Mouse (Mus musculus) naive thymus-derived CD4-positive, alpha-beta T cell, adult 2 months (primary cell): Measurements from ENCODE around the gene Gm11032.
"Not testable (repeated sequence)": the region's sequence is repeated elsewhere in the genome, so short reads cannot be mapped to it uniquely, and the experiment has no call there.

Experiments
- DNase-seq: peaks from one replicate; pipeline ENCODE4 v3.0.0-alpha.2; 2011; ENCODE audit warnings: low read depth

Gene Gm11032

DNA sequence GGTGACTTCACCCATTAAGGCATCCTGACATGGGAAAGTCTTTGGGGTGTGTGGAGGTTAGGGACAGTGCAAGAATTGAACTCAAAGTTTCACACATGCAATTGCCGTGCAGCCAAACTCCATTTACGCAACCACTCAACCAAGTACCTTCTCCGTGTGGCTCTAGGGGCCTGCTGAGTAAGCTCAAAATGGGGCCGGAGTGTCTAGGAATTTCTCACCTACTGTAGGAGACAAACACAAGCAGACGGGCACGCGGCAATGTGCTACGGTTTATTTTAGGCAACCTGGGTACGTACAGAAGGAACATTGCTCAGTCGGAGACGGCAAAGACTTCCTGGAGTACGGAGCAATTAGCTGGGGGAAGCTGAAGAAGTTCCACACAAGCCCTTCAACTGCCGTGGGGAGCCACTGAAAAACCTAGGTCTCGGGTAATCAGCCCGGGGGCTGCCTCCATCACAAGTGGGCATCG, at the start of gene Gm11032:
Gm11032 (plus strand) TSS at position 51 of the 469 bp plus-strand sequence.
- no peak for DNase-seq

DNA sequence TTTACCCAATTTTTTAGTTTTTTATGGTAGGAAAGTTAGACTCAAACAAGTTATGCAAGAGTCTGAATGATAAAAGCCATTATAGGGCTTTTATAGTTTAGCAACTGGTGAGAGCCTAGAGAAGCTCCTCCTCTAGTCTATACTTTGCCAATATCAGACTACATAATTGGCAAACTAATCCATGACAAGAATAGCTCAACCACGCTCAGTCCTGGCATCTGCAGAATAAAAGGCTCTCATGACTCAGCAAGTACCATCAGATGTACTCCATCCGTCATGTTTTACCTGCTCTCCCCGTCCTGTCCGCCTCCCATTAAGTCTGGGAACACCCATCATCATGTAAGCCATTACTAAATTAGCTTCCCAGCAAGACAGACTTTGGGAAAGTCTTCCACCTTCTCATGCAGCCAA, 48.4 kb upstream of the Gm11032 start:
- no peak for DNase-seq

DNA sequence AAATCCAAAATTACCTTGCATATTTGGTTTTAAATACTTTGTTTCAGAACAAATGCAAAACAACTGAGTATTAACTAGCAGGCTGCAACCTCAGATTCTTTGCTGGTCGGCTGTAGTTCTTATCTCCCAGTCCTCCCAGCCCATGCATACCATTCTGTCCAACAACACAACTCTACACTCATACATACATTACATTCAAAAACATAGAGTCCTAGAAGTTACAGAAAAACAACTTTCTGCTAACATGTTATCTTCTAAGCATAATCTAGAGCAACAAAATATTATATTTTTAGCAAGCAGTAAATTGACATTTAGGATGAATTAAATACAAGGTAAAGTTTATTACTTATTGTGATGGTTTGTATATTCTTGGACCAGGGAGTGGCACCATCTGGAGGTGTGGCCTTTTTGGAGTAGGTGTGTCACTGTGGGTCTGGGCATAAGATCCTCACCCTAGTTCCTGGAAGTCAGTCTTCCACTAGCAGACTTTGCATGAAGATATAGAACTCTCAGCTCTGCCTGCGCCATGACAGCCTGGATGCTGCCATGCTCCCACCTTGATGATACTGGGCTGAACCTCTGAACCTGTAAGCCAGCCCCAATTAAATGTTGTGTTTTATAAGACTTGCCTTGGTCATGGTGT, 43.7 kb upstream of the Gm11032 start:
- DNase-seq: not testable (repeated sequence)

DNA sequence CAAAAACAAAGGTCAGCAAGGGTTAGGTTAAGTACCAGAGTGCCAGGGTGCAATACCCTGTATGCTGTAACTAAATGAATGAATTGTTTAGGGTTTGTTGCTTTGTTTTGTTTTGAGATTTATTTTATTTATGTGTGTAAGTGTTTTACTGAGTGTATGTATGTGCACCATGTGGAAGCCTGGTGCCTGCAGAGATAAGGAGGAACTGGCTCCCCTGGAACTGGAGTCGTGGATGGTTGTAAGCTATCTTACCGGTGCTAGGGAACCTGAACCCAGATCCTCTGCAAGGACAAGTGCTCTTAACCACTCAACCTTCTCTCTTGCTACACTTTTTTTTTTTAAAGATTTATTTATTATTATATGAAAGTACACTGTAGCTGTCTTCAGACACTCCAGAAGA, 42.8 kb upstream of the Gm11032 start:
- DNase-seq: no peak

DNA sequence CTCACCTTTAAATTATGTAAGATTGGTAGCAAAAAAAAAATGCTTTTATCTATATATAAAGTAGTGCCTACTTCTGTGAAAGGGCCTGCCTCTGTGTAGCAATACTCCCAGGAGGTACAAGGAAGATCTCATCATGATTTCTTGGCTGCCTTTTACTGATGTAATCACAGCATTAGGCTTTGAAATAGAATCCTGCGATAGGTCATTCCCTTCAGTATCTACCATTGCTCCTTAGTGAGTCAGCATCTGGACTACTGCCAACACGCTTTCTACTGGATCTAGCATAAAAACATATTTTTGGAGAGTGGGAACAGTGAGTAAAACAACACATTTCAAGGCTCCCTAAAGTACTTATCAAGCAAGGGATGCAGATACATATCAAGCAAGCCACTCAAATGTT, 41.2 kb upstream of the Gm11032 start:
- no peak for DNase-seq

DNA sequence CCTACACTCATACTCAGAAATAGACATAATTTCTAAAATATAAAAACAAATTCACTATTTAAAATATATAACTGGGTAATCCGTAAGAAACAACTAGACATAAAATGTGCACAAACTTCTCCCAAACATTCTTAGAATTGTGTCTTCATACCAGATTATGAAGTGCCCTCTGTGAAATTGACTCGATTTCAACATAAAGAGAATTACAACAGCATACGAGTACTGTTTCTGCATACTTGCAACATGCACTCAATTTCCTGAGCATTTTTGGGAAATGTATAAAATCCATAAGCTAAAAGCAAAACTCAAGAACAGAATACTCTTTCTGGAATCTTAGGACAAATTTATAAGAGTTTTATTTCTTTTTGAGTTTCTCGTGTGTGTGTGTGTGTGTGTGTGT, 28.1 kb upstream of the Gm11032 start:
- DNase-seq: no peak

DNA sequence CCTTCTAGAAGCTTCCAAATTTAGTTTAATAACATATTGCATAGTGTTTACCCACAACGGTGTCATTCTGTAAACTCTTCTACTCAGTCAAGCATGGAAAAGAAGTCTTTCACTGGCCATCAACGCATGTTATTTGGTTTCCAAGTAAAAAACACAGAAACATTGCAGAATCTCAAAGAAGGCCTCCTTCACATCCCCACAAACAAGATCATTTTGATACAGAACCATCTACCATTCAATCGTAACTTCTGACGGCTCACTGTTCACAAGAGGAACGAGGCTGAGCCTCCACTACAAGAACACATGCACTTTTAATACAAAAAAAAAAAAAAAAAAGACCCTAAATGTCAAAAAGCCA, 26.4 kb upstream of the Gm11032 start:
- DNase-seq: peak; percentile 40

DNA sequence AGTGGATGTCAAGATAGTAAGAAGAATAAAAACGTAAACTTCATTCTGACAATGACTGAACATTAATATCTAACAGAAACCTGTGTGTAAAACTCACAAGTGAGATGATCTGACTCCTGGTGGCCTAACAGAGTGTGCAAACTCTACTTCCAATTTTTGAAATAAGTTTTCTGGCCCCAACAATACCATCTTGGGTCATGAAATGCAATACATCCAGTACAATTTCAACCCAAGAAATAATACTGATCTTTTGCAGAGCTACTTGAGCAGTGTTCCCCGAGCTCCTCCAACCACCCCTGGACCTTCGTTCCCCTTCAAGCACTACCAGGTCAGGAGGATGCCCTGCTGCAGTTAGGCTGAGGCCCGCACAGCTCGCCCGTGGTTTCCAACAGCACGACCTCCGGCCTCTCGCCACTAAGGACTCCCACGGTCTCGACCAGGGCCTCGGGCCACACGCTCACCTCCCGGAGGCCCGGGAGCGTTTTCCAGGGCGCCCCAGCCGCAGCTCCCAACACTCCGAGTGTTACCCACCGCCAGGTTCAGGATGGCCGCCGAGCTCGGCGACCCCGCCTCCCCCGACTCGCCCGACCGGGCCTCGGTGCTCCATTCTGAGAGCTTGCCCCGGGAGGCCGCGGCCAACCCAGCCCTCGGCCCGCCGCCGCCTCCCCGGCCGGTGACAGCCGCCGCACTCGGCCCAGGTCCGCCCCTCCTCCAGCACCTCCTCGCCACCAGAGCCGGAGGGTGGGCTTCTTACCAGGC, 25.8 kb upstream of the Gm11032 start:
- peak; percentile 66 for DNase-seq

DNA sequence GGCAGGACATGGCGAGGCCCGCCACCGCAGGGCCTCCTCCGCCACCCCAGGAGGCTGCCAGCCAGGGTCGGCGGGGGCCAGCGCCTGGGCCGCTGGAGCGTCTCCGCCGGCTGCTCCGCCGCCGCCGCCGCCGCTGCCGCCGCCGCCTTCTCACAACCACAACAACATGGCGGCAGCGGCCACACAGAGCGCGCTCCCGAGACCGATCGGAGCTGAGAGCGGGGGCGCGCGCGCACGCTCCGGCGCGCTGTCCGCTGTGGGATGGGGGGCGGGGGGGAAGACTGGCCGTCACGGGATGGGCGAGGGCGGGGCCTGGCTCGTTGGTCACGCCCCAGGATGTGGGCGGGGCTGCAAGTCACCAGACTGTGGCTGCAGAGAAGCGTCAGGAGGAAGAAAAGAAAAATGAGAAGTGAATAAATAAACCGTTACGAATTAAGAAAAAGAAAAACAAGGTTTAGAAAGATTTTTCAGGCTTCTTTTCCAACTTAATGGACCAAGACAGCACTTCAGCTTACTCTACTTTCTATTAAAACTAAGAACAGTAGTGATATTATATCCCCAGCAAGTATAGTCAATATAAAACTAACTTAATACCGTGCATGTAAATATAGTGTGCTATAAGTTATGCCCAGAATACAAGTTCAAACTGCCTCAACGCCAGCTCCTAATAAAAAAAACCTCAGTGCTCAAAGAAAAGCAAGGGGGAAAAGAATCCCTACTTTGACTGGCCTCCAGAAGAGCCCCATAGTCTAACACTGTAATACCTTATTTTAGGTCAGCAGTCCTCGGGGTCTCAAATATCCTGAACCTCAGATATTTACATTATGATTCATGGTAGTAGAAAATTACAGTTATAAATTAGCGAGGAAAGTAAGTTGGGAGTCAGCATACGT, 25.0 kb upstream of the Gm11032 start, which contains the start of gene Mtmr3:
Mtmr3 (minus strand) TSS at position 256 of the 893 bp plus-strand sequence.
- DNase-seq: peak; percentile 98

DNA sequence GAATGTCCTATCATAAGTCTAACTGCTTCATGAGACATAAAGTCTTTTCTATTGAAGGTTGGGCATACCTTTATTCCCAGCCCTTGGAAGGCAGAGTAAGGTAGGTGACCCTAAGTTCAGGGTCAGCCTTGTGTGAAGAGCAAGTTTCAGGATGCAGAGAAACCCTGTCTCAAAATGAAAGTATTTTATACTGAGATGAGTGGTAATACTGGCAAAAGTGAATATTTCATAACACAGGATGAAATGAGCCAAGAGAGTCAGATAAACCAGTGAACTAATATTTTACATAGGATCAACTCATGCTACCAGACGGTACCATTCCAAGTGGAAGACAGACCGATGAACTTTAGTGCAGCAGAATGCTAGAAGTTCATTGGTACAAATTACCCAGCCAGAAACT, 21.5 kb upstream of the Gm11032 start:
- DNase-seq: no peak

DNA sequence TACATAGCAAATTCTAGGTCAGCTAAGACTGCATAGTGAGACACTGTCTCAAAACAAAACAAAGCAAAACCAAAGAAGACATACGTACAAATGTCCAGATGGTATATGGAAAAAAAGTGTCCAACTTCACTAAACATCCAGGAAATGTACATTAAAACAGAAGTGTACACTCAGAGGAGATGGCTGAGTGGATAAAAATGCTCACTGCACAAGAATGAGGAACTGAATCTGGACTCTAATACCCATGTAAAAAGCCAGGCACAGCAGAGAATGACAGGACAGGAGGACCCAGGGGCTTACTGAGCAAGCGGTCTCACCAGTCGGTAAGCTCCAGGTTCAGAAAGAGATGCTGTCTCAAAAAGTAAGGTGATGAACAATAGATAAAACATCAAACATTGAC, 20.0 kb upstream of the Gm11032 start:
- no peak for DNase-seq

DNA sequence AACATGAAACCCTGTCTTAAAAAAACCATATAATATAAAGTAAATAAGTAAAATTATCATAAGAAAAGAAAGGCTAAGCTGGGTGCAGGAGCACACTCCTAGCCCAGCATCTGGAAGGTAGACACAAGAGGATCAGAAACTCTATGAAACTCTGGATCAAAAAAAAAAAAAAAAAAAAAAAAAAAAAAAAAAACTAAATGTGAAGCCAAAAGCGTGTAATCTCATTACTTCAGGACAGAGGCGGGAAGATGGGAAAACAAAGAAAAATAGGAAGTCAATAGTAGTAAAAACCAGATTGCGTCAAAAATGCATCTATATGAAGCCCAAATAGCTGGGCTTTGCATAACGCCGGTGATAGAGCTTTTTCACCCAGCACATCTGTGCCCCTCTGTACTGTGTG, 18.0 kb upstream of the Gm11032 start:
- no peak for DNase-seq

DNA sequence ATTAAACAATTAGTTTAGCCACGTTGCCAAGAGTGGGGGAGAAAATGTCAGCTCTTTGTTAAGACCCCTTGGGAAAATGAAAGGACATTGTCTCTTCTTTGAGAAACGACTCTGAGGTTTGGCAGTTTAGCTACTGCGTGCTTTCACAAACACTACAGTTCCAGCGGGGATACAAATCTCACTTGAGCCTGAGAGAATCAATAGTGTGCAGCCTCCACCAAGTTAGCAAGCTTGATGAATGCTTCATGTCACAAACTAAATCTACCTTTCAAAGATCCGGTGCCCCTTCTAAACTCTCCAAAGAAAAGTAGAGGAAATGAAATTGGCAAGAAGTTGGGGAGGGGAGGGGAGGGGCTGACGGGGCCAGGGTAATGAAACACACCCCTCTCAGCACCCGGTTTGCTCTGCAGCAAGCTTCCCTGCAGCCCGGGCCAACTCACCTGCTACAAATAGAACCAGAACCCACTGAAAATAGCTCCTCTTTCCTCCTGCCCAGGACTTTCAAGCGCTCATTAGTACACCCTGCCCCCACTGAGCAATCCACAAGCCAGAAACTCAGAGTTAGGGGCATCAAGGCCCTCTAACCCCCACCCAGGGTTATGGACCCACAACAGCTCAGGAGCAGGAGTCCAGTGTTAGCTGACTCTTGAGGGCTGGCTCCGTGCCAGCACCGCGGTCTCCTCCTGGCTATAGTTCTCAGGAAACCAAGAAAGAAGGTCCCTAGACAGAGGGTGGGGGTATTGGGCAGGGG, 17.0 kb upstream of the Gm11032 start:
- DNase-seq: peak; percentile 37

DNA sequence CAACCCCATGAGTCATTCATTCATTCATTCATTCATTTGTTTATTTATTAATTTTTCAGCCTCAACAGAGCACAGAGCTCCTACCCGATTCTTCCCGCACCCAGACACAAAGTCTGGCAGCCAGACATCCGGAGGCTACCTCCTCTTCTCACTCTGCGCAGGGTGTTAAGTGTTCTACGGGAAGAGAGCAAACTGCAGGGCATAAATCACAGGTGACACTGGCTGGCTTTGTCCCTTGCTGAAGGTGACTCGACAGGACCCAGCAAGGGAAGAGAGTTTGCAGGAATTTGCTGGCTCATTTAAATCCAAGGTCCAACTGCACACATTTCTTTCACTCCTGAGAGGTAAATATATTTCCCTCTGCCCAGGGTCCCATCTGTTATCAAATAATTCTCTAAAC, 15.4 kb upstream of the Gm11032 start:
- DNase-seq: no peak

DNA sequence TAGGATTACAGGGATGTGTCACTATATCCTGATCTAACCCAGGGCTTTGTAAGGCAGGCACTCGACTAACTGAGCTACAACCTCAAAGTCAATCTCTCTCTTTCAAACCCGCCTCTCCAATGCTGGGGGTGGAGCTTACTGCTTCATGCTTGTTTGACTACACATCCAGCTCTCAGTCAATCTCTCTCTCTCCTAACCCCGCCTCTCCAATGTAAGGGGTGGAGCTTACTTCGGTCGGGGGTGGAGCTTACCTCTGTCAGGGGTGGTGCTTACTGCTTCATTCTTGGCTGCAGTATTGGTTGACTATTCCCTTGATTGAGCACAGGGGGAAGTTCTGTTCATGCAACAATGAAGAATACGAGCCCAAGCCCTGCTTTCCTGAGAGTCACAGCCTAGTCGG, 14.5 kb upstream of the Gm11032 start:
- no peak for DNase-seq

DNA sequence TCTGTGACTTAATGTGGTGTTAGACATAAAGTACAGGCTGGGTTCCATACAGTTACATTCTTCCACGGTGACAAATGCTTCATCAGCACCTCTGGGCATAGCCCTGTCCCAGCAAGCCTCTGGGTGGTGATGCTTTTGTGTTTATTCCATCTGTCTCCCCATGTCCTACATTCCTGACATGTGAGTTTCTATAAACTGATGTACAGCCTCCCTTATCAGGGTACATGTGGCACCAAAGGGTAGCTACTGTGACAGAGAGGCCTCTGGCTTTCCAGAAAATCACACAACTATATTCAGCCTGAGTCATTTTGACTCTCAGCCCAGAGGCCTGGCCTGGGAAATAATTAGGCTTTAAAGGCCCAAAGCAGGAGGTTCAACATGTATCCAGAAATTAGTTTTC, 13.3 kb upstream of the Gm11032 start:
- DNase-seq: no peak

DNA sequence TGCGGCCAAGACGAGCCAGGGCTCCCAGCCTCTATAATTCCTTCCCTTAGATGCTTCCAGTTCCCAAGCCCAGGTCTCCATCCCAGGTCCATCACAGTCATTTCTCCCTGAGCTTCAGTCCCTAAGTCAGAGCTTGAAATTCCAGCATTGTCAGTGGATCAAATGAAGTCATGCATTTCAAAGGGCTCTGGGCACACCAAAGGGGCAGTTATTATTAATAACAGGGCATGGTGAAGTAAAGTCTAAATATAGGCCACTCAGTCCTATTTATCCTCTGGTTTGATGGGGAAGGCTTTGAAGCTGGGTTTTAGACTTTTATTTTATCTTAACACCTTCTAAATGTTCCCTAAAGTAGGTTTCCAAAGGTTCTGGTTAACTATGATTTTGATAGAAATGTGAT, 8.0 kb upstream of the Gm11032 start:
- no peak for DNase-seq

DNA sequence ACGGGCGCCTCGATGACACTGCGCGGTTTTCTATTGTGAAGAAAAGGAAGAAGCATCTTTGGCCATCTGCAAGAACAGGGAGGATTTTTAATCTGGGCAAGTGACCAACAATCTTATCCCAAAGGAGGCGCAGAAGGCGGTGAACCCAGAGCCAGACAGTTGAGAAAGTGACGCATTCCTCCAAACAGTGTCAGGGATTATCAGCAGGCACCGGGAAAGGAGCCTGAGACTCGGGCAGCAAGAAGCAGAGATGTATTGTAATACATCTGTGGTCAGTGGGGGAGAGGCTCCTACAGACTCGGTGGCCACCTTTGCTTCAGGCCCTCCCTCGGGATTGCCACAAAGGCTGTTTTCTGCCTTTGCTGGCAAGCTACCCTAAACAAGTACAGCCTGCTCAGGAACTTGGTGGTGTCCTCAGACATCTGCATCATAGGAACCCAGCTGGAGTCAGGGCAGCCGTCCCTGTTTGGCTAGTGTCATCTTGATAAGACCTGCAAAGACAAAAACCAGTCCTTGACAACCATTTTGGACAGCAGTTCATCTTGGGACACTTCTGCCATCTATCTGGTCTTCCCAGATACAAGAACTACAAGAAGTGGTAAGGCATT, 738 bp downstream of the Gm11032 start:
- no peak for DNase-seq

DNA sequence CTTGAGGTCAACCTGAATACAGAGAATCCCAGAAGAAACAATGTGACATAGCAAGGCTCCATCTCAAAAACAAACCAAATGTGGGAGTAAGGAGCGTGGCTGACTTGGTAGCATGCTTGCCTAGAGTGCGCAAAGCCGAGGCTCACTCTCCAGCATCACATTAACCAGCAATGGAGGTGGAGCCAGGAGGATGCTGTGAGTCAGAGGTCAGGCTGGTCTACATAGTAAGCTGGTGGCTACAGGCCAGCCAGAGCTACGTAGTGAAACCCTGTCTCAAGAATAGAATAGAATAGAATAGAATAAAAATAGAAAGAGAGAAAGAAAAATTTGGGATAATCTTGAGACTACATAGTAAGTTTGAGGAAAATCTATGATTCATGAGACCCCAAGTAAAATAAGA, 2.0 kb downstream of the Gm11032 start:
- no peak for DNase-seq

DNA sequence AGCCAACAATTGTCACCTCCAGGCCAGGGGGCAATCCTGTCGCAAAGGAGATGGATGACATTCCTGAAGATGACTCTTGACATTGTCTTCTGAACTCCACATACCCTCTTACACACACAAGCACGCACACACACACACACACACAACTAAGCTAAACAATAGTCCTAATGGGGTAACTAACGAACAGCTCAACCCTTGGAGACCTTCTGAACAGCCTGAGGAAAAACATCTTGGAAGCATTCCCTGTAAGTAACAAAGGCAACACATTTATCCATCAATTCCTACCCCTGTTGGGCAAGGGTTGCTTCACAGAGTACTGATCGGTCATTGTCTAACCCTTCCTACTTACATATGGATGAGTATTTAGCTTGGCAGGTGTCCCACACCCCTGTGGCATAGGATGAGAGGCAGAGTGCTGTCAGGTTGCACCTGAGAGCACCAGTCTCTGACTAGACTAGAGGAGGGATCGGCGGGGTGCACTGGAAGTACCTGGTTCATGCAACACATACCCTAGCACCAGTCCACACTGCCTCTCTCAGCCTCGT, 2.6 kb downstream of the Gm11032 start:
- no peak for DNase-seq

DNA sequence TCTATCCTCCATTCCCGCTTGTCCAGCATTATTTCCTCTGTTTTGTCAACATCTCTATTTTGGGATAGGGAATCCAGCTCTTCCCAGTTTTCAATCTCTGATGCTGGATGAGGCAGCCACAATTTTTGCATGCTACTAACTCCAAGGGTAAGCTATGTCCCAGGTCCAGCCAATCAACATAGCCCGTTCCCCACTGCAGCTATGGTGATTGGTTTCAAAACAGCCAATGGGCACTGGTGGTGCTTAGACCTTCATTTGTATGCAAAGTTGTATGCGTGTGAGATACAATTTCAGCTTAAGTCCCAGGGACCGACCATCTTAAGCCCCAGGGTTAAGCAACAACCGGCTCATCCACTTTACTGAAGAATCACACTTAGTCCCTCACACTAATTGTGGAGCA, 3.1 kb downstream of the Gm11032 start:
- DNase-seq: no peak
